Mouse (Mus musculus) adrenal gland, postnatal 36 days (tissue): Measurements from ENCODE around the gene Foxq1. TPM values are rescaled to one million over a fixed set of nuclear protein-coding genes. Genes with fewer than 3 reads are reported as not detected.
A peak's percentile ranks its signal among the peaks of the same experiment; 100 is the strongest.

ENCODE experiments used
- DNase-seq, 2 experiments: peaks; one replicate each; pipeline ENCODE4 v3.0.0; 2021; ENCODE audit warnings: mixed read lengths in 1 of 2
- long read RNA-seq, 2 experiments: library from polyadenylated mRNA; stranded (forward); transcript quantifications; one replicate each; pipeline ENCODE4 v2.0.0; 2021; ENCODE audit warnings: borderline sequencing depth in 2 of 2
- total RNA-seq, 2 experiments: library from RNA; stranded (reverse); gene quantifications; 2 replicates each; pipeline ENCODE4 v1.2.3; 2021

Foxq1 gene
- under 1 TPM; 0.10 to 0.26 TPM for total RNA-seq
- long read RNA-seq, experiment 1, full-length matches to known transcripts, result 1 of 1 reads
- long read RNA-seq, experiment 1, partial matches to known transcripts, result 0 of 1 reads
- long read RNA-seq, experiment 1, other reads (novel, unspliced or antisense), result 0 of 1 reads
- long read RNA-seq, experiment 2, result 0 reads

DNA sequence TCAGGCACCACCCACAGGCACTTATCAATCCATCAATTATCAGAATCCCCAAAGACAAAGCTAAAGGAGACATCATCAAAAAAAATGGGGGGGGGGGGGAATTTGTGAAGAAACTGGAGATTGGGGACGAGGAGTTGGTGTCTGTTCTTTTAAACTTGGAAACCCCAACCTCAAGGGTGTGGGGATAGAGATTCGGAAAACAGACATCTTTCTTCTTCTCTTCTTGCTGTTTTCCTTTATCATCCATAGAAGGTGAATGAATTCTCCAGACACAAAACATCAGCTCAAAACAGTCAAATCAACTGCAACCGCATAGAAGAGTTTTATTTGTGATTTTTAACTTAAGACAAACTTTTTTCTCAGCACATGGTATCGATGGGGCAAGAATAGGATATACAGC lies at the start of gene Foxq1:
Foxq1 (plus strand) TSS at position 301 of the 400 bp plus-strand sequence.
- DNase-seq, result no peak

DNA sequence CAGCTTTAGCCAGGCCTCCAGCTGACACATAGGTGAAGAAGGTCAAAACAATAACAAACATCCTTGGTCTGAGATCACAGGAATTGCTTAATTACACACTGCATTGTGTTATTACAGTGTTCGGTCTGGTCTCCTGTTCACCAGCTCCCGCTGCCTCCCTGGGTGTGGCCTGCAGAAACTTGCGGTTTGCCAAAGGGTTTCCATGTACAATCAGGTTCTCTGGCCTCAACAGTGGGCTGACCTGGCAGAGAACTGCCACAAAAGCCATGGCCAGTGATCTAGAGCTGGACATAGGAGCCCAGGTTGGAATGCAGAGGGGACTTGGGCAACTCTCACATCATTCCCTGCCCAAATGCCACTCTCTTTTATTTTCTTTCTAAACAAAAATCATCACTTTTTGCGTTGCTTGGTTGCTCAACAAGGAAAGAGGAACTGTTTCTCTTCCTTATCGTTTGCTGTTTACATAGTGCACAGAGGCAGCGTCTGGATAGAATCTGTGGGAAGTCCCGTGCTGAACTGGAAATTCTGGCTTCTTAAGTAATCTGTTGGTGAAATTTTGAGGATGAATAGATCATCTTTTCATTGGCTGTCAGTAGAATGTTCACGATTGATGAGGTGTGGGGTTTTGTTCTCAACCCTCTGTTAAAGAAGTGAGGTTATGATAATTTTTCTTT lies 49.3 kb upstream of the Foxq1 start:
- no peak for DNase-seq

DNA sequence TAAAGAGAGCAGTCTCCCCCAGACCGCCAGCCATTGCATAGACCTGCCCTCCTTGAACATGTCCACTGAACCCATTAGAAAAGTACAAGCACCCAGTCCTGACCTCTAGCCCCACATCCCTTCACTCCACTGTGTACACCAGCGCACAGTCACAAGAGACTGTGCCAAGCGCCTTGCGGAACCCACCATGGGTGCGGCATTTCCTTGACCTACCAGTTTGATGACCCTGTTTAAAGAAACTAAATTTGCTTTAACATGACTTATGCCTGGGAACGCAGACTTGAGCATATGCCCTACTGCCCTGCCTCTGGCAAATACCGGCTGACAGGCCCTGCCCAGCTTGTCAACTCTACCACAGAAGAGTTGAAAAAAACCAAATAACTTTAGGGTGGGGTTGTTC lies 40.7 kb upstream of the Foxq1 start:
- DNase-seq, result no peak

DNA sequence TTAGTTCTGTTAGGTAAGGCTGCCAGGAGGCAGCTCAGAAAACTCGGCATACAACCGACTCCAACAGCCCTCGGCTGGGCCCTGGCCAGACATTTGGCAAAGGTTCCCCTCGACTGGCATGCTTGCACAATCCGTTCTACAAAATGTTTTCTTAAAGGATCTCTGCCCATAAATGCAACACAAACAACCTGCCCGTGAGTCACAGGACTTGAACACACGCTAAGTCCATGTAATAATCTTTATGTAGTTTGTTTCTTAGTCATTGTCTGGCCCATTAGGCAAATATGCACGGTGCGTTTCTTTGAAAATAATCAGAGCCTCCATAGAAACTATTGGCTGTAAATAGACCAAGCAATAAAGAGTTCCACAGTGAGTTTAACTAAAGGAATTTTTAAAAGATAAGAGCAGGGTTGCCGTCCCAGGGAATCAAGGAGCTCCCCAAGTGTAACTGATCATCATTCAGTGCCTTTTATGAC lies 37.5 kb upstream of the Foxq1 start:
- peak; percentile 69 to 75 for DNase-seq

- DNase-seq, result no peak
Observed at GRCm38 (mm10) chr13:31518971-31519370, 37.0 kb upstream of the Foxq1 start.

DNA sequence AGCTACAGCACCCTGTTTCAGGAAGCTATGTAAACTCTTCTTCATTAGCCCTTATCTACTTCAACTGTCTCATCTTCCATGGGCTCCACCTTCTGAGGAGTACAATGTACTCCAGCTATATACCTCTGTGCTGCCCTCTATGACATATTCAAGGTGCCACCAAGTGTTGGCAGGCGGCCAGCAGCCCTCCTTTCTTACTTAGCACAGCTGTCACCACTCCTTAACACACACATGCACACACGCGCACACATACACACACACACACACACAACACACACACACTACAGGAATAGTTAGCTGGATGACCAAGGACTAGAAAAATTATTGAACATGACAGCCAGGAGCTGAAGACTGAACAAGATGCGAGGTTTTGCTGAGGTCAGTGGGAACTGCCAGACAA lies 31.0 kb upstream of the Foxq1 start:
- DNase-seq, result no peak

- no peak for DNase-seq
Observed at GRCm38 (mm10) chr13:31531186-31531585, 24.7 kb upstream of the Foxq1 start.

DNA sequence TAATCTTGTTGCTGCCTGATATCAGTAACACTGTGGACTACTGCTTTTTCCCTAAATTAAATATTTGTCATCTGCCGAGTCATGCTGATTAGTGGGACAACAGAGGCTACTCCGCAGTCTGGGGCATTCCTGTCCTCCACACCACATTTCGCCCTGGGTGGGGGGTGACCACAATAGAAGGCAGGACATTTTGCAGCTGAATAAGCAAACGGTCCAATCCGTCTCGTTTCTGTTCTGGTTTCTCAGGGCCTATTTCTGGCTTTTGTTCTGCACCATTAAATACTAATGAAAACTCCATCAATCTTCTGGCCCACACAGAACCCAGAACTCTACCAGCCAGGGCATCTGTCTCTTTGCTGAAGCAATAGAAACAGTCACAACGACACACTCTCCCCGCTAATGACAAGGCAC lies 24.3 kb upstream of the Foxq1 start:
- no peak for DNase-seq

DNA sequence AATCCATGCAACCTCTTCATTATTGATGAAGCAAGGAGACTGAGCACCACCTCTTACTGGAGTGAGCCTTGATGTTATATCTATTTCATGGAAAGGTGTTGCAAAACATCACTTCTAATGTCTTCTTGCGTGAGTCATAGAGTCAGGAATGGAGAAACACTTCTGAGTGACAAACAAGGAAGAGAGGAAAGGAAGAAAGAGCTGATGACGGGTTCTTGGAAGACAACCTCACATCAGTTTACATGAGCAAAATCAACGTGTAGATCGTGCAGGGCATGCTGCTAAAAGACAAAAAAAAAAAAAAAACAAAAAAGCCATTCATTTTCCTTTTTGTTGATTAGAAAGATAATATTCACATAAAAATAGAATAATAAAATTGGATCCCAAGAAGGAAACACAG lies 21.2 kb upstream of the Foxq1 start:
- no peak for DNase-seq

DNA sequence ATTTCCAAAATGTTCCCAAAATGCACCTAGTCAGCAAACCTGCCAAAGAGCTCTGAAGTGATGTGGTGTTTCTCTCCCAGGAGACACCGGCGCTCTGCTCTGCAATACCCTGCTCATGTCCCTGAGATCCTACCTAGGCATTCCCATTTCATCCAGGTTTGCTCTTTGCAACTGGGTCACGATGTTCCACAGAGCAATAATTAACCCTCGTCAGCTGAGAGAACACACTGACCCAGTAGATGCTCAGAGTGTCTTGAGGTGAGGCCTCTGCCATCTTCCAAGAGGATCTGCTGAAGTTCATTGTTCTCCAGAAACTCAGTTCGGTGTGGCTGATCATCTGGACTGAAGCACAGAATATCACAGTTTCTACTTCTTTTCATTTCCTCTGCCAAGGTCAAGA lies 12.9 kb upstream of the Foxq1 start:
- no peak for DNase-seq

DNA sequence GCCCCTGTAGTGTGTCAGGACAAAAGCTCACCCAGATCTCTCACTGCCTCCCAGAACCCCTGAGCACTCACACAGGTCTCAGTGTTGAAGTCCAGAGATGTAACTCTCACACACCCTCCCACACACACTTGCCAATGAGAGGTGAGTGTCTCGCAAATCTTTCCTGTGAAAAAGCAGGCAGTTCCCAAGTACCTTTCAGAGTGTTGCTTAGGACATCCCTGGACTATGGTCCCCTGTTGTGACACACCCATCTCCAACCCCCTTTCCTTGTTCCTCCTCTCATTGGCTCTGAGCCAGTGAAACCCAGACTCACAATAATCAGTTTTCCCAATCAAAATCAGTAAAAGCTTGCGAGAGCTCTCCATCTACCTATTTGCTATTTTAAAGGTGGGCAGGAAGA lies 9.2 kb upstream of the Foxq1 start:
- no peak for DNase-seq

DNA sequence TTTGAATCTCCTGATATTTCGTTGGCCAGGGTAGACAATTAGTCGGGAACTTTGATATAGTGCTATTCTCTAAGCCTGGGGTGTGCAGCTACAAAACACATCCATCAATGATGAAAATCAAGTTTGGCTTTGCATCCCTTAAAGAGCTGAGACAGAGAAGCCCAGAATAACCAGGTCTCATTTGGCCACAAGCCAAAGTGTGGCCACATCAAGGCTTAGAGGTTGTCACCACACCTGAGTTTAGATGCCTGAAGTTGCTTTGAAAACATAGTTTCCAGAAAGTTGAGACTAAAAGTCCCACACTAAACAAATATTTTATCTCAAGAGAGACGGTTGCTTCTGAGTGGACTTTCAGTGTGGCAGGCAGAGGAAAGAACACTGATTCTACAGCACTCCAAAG lies 8.7 kb upstream of the Foxq1 start:
- no peak for DNase-seq

DNA sequence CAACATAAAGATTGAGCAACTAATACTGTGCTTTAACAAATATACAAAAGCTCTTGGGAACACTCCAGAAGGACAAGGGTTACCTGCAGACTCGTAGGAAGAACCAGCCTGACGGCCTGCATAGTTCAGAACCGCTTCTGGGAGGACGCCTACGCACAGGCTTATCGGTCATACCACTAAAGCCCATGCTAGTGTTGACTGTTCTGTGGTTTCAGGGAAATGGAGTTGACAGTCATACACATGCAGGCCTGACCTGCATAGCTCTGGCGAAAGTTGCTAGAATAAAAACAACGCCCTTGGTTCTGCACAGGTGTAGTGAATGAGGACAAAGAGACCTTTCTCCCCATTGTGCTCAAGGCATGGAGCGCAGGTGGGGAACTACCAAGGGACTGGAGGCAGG lies 8.3 kb upstream of the Foxq1 start:
- DNase-seq, result no peak

GRCm38 (mm10) chr13:31556964-31557767 lies 1.2 kb downstream of the Foxq1 start:
- DNase-seq, result no peak

DNA sequence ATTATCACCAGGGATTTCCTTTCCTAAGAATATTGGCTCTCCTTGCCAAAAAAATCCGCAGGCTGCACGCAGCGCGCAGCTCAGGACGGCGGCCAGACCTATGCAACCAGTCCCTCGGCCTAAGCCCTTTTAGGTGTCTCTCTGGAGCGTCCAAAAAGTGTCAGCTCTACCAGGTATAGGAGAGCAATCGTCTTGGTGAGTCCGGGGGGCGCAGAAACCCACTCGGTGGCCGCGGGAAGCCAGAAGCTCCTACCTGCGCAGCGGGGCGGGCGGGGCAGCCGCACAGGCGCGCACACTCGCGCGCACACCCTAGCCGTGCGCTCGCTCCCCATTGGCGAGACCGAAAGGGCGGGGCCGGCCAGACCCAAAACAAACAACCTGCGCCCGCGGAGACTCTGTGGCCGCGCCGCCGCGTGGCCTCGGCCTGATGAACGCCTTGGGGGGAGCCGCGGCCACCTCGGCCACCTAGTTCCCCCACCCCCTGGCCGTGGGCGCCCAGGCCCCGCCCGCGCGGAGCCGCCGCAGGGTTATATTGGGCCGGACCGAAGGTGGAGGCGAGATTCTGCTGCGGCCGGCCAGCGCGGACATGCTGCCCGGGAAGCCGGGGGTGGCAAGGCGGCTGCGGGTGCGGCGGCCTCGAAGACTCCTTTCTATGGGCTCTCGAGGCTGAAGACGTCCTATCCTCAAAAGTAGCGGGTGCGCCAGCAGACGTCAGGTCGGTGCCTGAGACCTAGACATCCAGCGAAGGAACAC lies 2.0 kb downstream of the Foxq1 start:
- peak; percentile 78 to 79 for DNase-seq

DNA sequence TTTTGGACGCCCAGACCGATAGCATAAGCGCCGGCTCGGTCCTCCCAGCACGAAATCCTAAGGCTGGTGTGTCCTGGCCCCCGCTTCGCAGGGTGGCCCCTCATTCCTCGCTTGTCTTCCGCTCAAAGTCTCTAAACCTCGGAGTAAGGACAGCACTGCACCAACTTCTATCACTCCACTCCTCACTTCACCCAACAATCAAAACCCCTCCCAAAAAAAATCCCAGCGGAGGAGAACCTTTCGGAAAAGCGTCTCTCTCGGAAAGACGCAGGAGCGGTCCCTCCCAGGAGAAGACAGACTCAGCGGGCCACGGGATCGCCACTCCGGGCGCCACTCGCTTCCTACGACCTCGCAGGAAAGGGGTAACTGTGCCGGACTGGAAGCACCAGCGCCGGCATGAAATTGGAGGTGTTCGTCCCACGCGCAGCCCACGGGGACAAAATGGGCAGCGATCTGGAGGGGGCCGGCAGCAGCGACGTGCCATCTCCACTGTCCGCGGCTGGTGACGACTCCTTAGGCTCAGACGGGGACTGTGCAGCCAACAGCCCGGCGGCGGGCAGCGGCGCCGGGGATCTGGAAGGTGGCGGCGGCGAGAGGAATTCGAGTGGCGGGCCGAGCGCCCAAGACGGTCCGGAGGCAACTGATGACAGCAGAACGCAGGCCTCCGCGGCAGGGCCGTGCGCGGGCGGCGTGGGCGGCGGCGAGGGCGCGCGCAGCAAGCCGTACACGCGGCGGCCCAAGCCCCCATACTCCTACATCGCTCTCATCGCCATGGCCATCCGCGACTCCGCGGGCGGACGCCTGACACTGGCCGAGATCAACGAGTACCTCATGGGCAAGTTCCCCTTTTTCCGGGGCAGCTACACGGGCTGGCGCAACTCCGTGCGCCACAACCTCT lies 2.8 kb downstream of the Foxq1 start, which contains the start of gene A530084C06Rik:
A530084C06Rik (minus strand) TSS at position 813 of the 898 bp plus-strand sequence.
- peak; percentile 41 to 45 for DNase-seq

GRCm38 (mm10) chr13:31559419-31560144 lies 3.6 kb downstream of the Foxq1 start:
- peak; percentile 74 to 82 for DNase-seq

DNA sequence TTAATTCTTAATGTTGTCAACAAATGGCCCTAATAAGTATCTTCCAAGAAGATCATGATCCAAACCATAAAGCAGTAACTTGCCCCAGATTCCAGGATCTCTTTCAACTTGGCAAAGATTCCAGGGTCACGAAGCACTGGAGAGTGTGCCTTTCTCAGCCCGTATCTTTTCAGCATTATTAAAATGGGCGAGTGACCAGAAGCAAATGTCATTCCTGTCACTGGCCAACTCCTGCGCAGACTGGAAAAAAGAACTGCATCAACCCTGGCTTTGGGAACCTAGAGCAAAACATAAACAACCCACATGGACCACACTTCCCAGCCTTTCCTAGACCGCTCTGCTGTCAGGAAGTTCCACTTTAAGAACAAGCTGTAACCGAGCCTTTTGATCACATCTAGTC lies 8.5 kb downstream of the Foxq1 start:
- DNase-seq, result peak; percentile 20 to 31

GRCm38 (mm10) chr13:31567099-31567498 lies 11.2 kb downstream of the Foxq1 start:
- DNase-seq, result no peak

GRCm38 (mm10) chr13:31567617-31568294 lies 11.8 kb downstream of the Foxq1 start:
- no peak for DNase-seq
